Mouse (Mus musculus) CH12.LX (cell line): ENCODE data around the gene Cemip2.

Experiments
- CTCF ChIP-seq, 2 experiments: IDR thresholded peaks in 1 of 2; conservative IDR thresholded peaks in 1 of 2; 2 replicates each; pipeline ENCODE4 v1.5.1; 2011 to 2012; ENCODE audit warnings: low read depth in 2 of 2, low read length in 2 of 2, improper control_type of control experiment in 1 of 2, inconsistent platforms in 1 of 2, mild to moderate bottlenecking in 1 of 2, moderate library complexity in 1 of 2
- EP300 ChIP-seq: IDR thresholded peaks from 2 replicates; pipeline ENCODE4 v1.6.1; 2011; ENCODE audit warnings: low read length, improper control_type of control experiment
- POLR2A ChIP-seq: IDR thresholded peaks from 2 replicates; pipeline ENCODE4 v1.6.1; 2011; ENCODE audit warnings: low read depth, mild to moderate bottlenecking, improper control_type of control experiment, low read length
- SMC3 ChIP-seq: IDR thresholded peaks from 2 replicates; pipeline ENCODE4 v1.6.1; 2011; ENCODE audit warnings: low read depth, low read length, improper control_type of control experiment
- USF2 ChIP-seq: conservative IDR thresholded peaks from 2 replicates; pipeline ENCODE4 v1.6.1; 2011; ENCODE audit warnings: low read depth, low read length, improper control_type of control experiment

DNA sequence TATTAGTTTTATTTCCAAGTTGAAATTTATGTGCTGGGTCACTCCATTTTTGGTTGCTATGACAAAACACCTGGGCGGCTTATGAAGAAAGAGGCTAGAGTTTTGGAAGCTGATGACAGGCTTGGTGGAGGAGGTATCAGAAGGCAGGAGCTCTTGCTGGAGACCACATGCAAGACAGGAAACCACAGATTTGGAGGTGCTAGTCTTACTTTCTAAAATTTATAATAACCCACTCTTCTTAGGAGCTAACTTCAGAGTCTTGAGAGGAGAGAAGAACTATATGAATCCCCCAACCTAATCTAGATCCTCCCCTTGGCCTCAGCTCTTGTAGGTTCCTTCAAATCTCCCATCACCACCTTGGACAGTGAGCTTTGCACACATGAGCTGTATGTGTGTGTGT, 6.6 kb upstream of the Cemip2 start:
- no peak for TF ChIP-seq SMC3
- TF ChIP-seq POLR2A: no peak
- no peak for TF ChIP-seq EP300
- no peak for TF ChIP-seq CTCF (conservative IDR thresholded peaks at IDR 0.05 in 1 of 2, IDR thresholded peaks at IDR 0.05 in 1 of 2; ENCODE audit: low read depth in 2 of 2, low read length in 2 of 2)
- TF ChIP-seq USF2: no peak
